Mouse (Mus musculus): ENCODE measurements around the gene Dgki. TPM values are rescaled to one million over a fixed set of nuclear protein-coding genes. Genes with fewer than 3 reads are reported as not detected.
A peak's percentile ranks its signal among the peaks of the same experiment; 100 is the strongest.

Gene Dgki
- polyA plus RNA-seq, 1 experiment from 2014 or later = 0.63 TPM

GRCm38 (mm10) chr6:36868217-36868616, 431.8 kb downstream of the Dgki start:
- no peaks in the 10 kb centered on the region for H3K9me3 ChIP-seq (replicated peaks)
- 83% methylated on average over 4 of the region's 4 CpGs for WGBS
- no peak overlapping the region for H3K27ac ChIP-seq (replicated peaks)
- H3K36me3 ChIP-seq = no peaks in the 10 kb centered on the region
- H3K4me1 ChIP-seq = no peaks in the 10 kb centered on the region
- no peak overlapping the region for H3K4me3 ChIP-seq
- DNase-seq (ENCODE audit: low spot score) = no peak
- no peaks in the 10 kb centered on the region; the same call in 1 of the 2 replicates for H3K27me3 ChIP-seq (ENCODE audit: low read depth, poor library complexity, severe bottlenecking)

GRCm38 (mm10) chr6:36858258-36859041, 441.5 kb downstream of the Dgki start:
- WGBS = 30% methylated on average over 3 of the region's 3 CpGs
- Histone ChIP-seq H3K9me3 (replicated peaks) (no peaks in the 10 kb centered on the region), H3K4me1 (peaks cover 23% of the 10 kb centered on the region), H3K27ac (replicated peaks) (peak overlapping the region; percentile 84), H3K36me3 (no peaks in the 10 kb centered on the region), H3K4me3 (0 out of 2 replicates have a peak overlapping the region, but pooled peaks have one; percentile 11), H3K27me3 (ENCODE audit: low read depth, poor library complexity, severe bottlenecking) (no peaks in the 10 kb centered on the region)
- peak; percentile 58 for DNase-seq (ENCODE audit: low spot score)

GRCm38 (mm10) chr6:36857627-36858257, 442.2 kb downstream of the Dgki start:
- Histone ChIP-seq H3K36me3 (no peaks in the 10 kb centered on the region), H3K4me3 (no peak overlapping the region), H3K4me1 (peaks cover 23% of the 10 kb centered on the region), H3K27ac (replicated peaks) (peak overlapping the region; percentile 84), H3K27me3 (ENCODE audit: low read depth, poor library complexity, severe bottlenecking) (no peaks in the 10 kb centered on the region), H3K9me3 (replicated peaks) (no peaks in the 10 kb centered on the region)
- DNase-seq (ENCODE audit: low spot score) = peak; percentile 67
- WGBS = 19% methylated on average over 6 of the region's 6 CpGs

GRCm38 (mm10) chr6:36850422-36851129, 449.4 kb downstream of the Dgki start:
- Histone ChIP-seq H3K27ac (replicated peaks) (no peak overlapping the region), H3K4me3 (no peak overlapping the region), H3K9me3 (replicated peaks) (no peaks in the 10 kb centered on the region), H3K4me1 (no peaks in the 10 kb centered on the region), H3K36me3 (no peaks in the 10 kb centered on the region), H3K27me3 (ENCODE audit: low read depth, poor library complexity, severe bottlenecking) (no peaks in the 10 kb centered on the region)
- WGBS = 87% methylated on average over 7 of the region's 7 CpGs
- no peak for DNase-seq (ENCODE audit: low spot score)

- H3K4me3 ChIP-seq = no peak overlapping the region
- 84% methylated on average over 1 of the region's 1 CpGs for WGBS
- no peaks in the 10 kb centered on the region for H3K9me3 ChIP-seq (replicated peaks)
- no peak for DNase-seq (ENCODE audit: low spot score)
- no peak overlapping the region for H3K27ac ChIP-seq (replicated peaks)
- H3K4me1 ChIP-seq = peaks cover 5% of the 10 kb centered on the region; the same call in 1 of the 2 replicates
- no peaks in the 10 kb centered on the region for H3K27me3 ChIP-seq (ENCODE audit: low read depth, poor library complexity, severe bottlenecking)
- H3K36me3 ChIP-seq = no peaks in the 10 kb centered on the region
Observed at GRCm38 (mm10) chr6:36845288-36845687, 454.7 kb downstream of the Dgki start.

GRCm38 (mm10) chr6:36844258-36844657, 455.7 kb downstream of the Dgki start:
- H3K27me3 ChIP-seq (ENCODE audit: low read depth, poor library complexity, severe bottlenecking) = no peaks in the 10 kb centered on the region
- no peak overlapping the region for H3K4me3 ChIP-seq
- H3K36me3 ChIP-seq = no peaks in the 10 kb centered on the region
- no peak for DNase-seq (ENCODE audit: low spot score)
- peaks cover 5% of the 10 kb centered on the region; the same call in 1 of the 2 replicates for H3K4me1 ChIP-seq
- 76% methylated on average over 6 of the region's 6 CpGs for WGBS
- no peak overlapping the region for H3K27ac ChIP-seq (replicated peaks)
- H3K9me3 ChIP-seq (replicated peaks) = no peaks in the 10 kb centered on the region

- H3K27me3 ChIP-seq (ENCODE audit: low read depth, poor library complexity, severe bottlenecking) = no peaks in the 10 kb centered on the region
- no peaks in the 10 kb centered on the region for H3K36me3 ChIP-seq
- DNase-seq (ENCODE audit: low spot score) = no peak
- 80% methylated on average over 3 of the region's 3 CpGs for WGBS
- H3K4me1 ChIP-seq = peaks cover 5% of the 10 kb centered on the region; the same call in 1 of the 2 replicates
- no peak overlapping the region for H3K27ac ChIP-seq (replicated peaks)
- no peaks in the 10 kb centered on the region for H3K9me3 ChIP-seq (replicated peaks)
- H3K4me3 ChIP-seq = no peak overlapping the region
Observed at GRCm38 (mm10) chr6:36843031-36843488, 456.9 kb downstream of the Dgki start.

- Histone ChIP-seq H3K36me3 (no peaks in the 10 kb centered on the region), H3K4me1 (peaks cover 5% of the 10 kb centered on the region; the same call in 1 of the 2 replicates), H3K27ac (replicated peaks) (no peak overlapping the region), H3K27me3 (ENCODE audit: low read depth, poor library complexity, severe bottlenecking) (no peaks in the 10 kb centered on the region), H3K4me3 (no peak overlapping the region), H3K9me3 (replicated peaks) (no peaks in the 10 kb centered on the region)
- DNase-seq (ENCODE audit: low spot score) = no peak
- 83% methylated on average over 5 of the region's 5 CpGs for WGBS
Observed at GRCm38 (mm10) chr6:36842101-36842922, 457.7 kb downstream of the Dgki start.

- Histone ChIP-seq H3K27ac (replicated peaks) (no peak overlapping the region), H3K9me3 (replicated peaks) (no peaks in the 10 kb centered on the region), H3K4me3 (no peak overlapping the region), H3K4me1 (peaks cover 5% of the 10 kb centered on the region; the same call in 1 of the 2 replicates), H3K27me3 (ENCODE audit: low read depth, poor library complexity, severe bottlenecking) (no peaks in the 10 kb centered on the region), H3K36me3 (no peaks in the 10 kb centered on the region)
- WGBS = 80% methylated on average over 3 of the region's 3 CpGs
- no peak for DNase-seq (ENCODE audit: low spot score)
Observed at GRCm38 (mm10) chr6:36841701-36842100, 458.3 kb downstream of the Dgki start.

- no peaks in the 10 kb centered on the region for H3K27me3 ChIP-seq (ENCODE audit: low read depth, poor library complexity, severe bottlenecking)
- no peak for DNase-seq (ENCODE audit: low spot score)
Observed at GRCm38 (mm10) chr6:36841174-36841573, 458.8 kb downstream of the Dgki start.

GRCm38 (mm10) chr6:36838747-36839146, 461.2 kb downstream of the Dgki start:
- peaks cover 10% of the 10 kb centered on the region; the same call in 1 of the 2 replicates for H3K4me1 ChIP-seq
- no peaks in the 10 kb centered on the region for H3K27me3 ChIP-seq (ENCODE audit: low read depth, poor library complexity, severe bottlenecking)
- H3K4me3 ChIP-seq = no peak overlapping the region
- H3K36me3 ChIP-seq = no peaks in the 10 kb centered on the region
- WGBS = 87% methylated on average over 1 of the region's 1 CpGs
- H3K9me3 ChIP-seq (replicated peaks) = no peaks in the 10 kb centered on the region
- DNase-seq (ENCODE audit: low spot score) = no peak
- no peak overlapping the region for H3K27ac ChIP-seq (replicated peaks)

More at GRCm38 (mm10) chr6:36841174-36841573, 458.8 kb downstream of the Dgki start:
- no peak overlapping the region for H3K27ac ChIP-seq (replicated peaks)
- peaks cover 10% of the 10 kb centered on the region; the same call in 1 of the 2 replicates for H3K4me1 ChIP-seq
- H3K4me3 ChIP-seq = no peak overlapping the region
- no peaks in the 10 kb centered on the region for H3K36me3 ChIP-seq
- H3K9me3 ChIP-seq (replicated peaks) = no peaks in the 10 kb centered on the region

- H3K9me3 ChIP-seq (replicated peaks) = no peaks in the 10 kb centered on the region
- H3K4me1 ChIP-seq = peaks cover 6% of the 10 kb centered on the region; the same call in 1 of the 2 replicates
- no peak overlapping the region for H3K4me3 ChIP-seq
- H3K27me3 ChIP-seq (ENCODE audit: low read depth, poor library complexity, severe bottlenecking) = no peaks in the 10 kb centered on the region
- H3K27ac ChIP-seq (replicated peaks) = no peak overlapping the region
- WGBS = 83% methylated on average over 3 of the region's 3 CpGs
- H3K36me3 ChIP-seq = no peaks in the 10 kb centered on the region
- no peak for DNase-seq (ENCODE audit: low spot score)
Observed at GRCm38 (mm10) chr6:36835351-36835750, 464.6 kb downstream of the Dgki start.

All from midbrain, embryonic 10.5 days (tissue).